Mouse (Mus musculus) forebrain, embryonic 15.5 days (tissue): ENCODE measurements at regions not wholly inside any gene's neighbourhood (a gene's known extent, or its start where the extent isn't known, plus 50 kb on each side); places are given as distances from the start of the nearest gene placed in this dataset.

Experiments
- ATAC-seq: fragments of 200-750 bp; cut with Nextera tagmentation; replicated peaks from 2 replicates; pipeline ENCODE4 v1.8.0; 2017; ENCODE audit warnings: mild to moderate bottlenecking, moderate TSS enrichment, moderate library complexity
- H3K27ac ChIP-seq: fragments of 300-500 bp; sonication (generic); replicated peaks from 2 replicates; pipeline ENCODE4 v1.5.1; 2015; ENCODE audit warnings: mild to moderate bottlenecking, inconsistent platforms
- H3K27me3 ChIP-seq: fragments of 300-500 bp; sonication (generic); 2 replicates; pipeline ENCODE4 v1.6.1; 2015; ENCODE audit warnings: inconsistent platforms
- H3K36me3 ChIP-seq: fragments of 300-500 bp; sonication (generic); 2 replicates; pipeline ENCODE4 v1.6.1; 2015; ENCODE audit warnings: mild to moderate bottlenecking, inconsistent platforms
- H3K4me1 ChIP-seq: fragments of 300-500 bp; sonication (generic); 2 replicates; pipeline ENCODE4 v1.6.1; 2015; ENCODE audit warnings: inconsistent platforms
- H3K4me2 ChIP-seq: fragments of 300-500 bp; sonication (generic); replicated peaks from 2 replicates; pipeline ENCODE4 v1.6.1; 2015; ENCODE audit warnings: mild to moderate bottlenecking, inconsistent platforms
- H3K4me3 ChIP-seq: fragments of 300-500 bp; sonication (generic); 2 replicates; pipeline ENCODE4 v1.5.1; 2015; ENCODE audit warnings: mild to moderate bottlenecking, inconsistent platforms
- H3K9ac ChIP-seq: fragments of 300-500 bp; sonication (generic); replicated peaks from 2 replicates; pipeline ENCODE4 v1.6.1; 2015; ENCODE audit warnings: mild to moderate bottlenecking, inconsistent platforms
- H3K9me3 ChIP-seq: fragments of 300-500 bp; sonication (generic); 2 replicates; pipeline ENCODE4 v1.6.1; 2016; ENCODE audit warnings: inconsistent platforms
- WGBS: fragments of 180-500 bp; shearing (Covaris S2); methylation state at CpG from one replicate; pipeline ENCODE4 v1.1.7; 2015; ENCODE audit warnings: mixed read lengths; 5-methylcytosine and 5-hydroxymethylcytosine counted together

DNA sequence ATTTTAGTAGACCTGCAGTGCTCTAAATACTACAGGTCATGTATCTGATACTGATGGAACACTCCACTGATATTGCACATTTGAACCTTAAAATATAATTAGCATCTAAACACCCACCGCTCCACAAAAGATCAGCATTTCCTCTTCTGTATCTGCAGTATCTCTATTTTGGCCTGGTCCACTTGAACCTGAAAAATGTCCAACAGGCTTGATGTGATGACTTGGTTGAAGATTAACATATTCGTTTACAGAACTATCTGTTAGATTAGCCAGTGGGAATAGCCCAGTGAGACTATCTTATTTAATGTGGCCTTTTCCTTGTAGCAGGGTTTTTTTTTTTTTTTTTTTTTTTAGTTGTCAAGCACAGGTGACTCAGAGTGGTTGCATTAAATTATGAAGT is 434.4 kb upstream of the Adamts16 start:
- H3K4me1 ChIP-seq: no peaks in the 10 kb centered on the region
- H3K4me3 ChIP-seq: no peak overlapping the region
- no peak for ATAC-seq
- H3K27me3 ChIP-seq: no peaks in the 10 kb centered on the region
- H3K9me3 ChIP-seq: no peaks in the 10 kb centered on the region
- H3K4me2 ChIP-seq: no peak overlapping the region
- WGBS: 90% methylated on average over 2 of the region's 2 CpGs
- H3K9ac ChIP-seq: no peak overlapping the region
- H3K36me3 ChIP-seq: no peaks in the 10 kb centered on the region
- no peak overlapping the region for H3K27ac ChIP-seq

DNA sequence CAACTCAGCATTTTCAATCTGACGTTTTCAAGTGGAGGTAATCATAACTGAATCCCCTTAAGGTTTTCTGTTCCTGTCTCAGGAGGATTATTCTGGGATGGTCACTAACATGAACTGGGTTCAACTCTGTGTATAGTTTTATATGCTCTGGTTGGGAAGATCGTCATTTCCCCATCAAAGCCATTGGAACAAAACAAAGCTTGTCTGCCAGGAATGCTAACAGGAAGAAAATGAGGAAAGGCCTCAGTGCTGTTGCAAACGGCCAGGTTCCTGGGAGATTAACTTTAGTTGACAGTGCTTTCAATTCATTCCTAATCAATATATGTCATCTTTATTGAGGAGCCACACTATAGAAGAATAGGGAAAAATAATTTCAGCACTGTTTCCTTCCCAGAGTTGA is 432.5 kb upstream of the Adamts16 start:
- H3K4me1 ChIP-seq: no peaks in the 10 kb centered on the region
- H3K4me2 ChIP-seq: no peak overlapping the region
- H3K9ac ChIP-seq: no peak overlapping the region
- H3K4me3 ChIP-seq: no peak overlapping the region
- no peak for ATAC-seq
- no peak overlapping the region for H3K27ac ChIP-seq
- H3K27me3 ChIP-seq: no peaks in the 10 kb centered on the region
- H3K9me3 ChIP-seq: no peaks in the 10 kb centered on the region
- no peaks in the 10 kb centered on the region for H3K36me3 ChIP-seq
- WGBS: 62% methylated on average over 3 of the region's 3 CpGs

DNA sequence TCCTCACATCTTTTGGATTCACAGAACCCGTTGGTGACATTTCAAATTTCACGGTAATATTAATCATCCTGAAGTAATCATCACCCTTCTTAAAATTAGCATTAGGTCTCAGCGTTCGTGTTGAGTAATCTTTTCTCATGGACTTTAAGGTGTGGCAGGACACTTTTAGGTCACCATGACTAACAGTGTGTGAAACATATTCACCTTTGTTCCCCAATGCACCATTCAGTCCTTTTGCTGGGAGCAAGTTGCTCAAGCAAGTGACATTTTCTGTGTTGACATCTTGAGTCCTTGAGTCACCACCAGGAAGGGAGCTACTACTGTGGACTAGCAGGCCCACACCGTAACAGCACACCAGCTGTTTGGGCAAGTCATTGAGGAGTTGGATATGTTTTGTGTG is 431.9 kb upstream of the Adamts16 start:
- WGBS: 91% methylated on average over 5 of the region's 5 CpGs
- ATAC-seq: no peak
- Histone ChIP-seq H3K4me3 (no peak overlapping the region), H3K9me3 (no peaks in the 10 kb centered on the region), H3K4me2 (no peak overlapping the region), H3K4me1 (no peaks in the 10 kb centered on the region), H3K36me3 (no peaks in the 10 kb centered on the region), H3K27ac (no peak overlapping the region), H3K9ac (no peak overlapping the region), H3K27me3 (no peaks in the 10 kb centered on the region)

DNA sequence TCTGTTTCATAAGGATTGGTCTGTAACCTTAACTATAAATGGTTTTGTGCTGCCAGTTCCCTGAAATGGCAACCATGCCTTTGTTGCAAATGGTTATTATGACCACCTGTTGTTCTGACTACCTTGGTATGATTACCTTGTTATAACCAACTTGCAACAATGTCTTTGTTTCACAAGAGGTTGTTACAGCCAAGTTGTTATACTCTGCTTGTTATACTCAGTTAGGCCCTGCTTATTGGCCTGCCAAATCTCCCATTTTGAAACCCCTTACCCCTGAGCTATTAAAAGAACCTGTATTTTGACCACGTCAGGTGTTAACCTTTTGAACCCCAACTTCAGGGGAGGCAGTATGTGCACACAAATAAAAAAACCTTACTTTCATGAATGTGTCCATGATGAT is 431.5 kb upstream of the Adamts16 start:
- Histone ChIP-seq H3K4me2 (no peak overlapping the region), H3K4me3 (no peak overlapping the region), H3K27ac (no peak overlapping the region), H3K36me3 (no peaks in the 10 kb centered on the region), H3K4me1 (no peaks in the 10 kb centered on the region), H3K27me3 (no peaks in the 10 kb centered on the region), H3K9ac (no peak overlapping the region), H3K9me3 (no peaks in the 10 kb centered on the region)
- ATAC-seq: no peak
- 83% methylated on average over 1 of the region's 1 CpGs for WGBS

GRCm38 (mm10) chr13:71272431-71272830 is 430.8 kb upstream of the Adamts16 start:
- no peak overlapping the region for H3K4me3 ChIP-seq
- H3K9ac ChIP-seq: no peak overlapping the region
- H3K4me2 ChIP-seq: no peak overlapping the region
- no peaks in the 10 kb centered on the region for H3K36me3 ChIP-seq
- ATAC-seq: no peak
- no peak overlapping the region for H3K27ac ChIP-seq
- WGBS: 86% methylated on average over 5 of the region's 5 CpGs
- H3K9me3 ChIP-seq: no peaks in the 10 kb centered on the region
- H3K4me1 ChIP-seq: 0 out of 2 replicates have a peak, but pooled peaks cover 1% of the 10 kb centered on the region
- H3K27me3 ChIP-seq: no peaks in the 10 kb centered on the region

- Histone ChIP-seq H3K4me1 (0 out of 2 replicates have a peak, but pooled peaks cover 3% of the 10 kb centered on the region), H3K36me3 (no peaks in the 10 kb centered on the region), H3K4me3 (no peak overlapping the region), H3K27me3 (no peaks in the 10 kb centered on the region), H3K9me3 (no peaks in the 10 kb centered on the region), H3K27ac (no peak overlapping the region), H3K4me2 (no peak overlapping the region), H3K9ac (no peak overlapping the region)
- 77% methylated on average over 6 of the region's 6 CpGs for WGBS
- ATAC-seq: no peak
Measured at GRCm38 (mm10) chr13:71271727-71272418, 430.3 kb upstream of the Adamts16 start.

DNA sequence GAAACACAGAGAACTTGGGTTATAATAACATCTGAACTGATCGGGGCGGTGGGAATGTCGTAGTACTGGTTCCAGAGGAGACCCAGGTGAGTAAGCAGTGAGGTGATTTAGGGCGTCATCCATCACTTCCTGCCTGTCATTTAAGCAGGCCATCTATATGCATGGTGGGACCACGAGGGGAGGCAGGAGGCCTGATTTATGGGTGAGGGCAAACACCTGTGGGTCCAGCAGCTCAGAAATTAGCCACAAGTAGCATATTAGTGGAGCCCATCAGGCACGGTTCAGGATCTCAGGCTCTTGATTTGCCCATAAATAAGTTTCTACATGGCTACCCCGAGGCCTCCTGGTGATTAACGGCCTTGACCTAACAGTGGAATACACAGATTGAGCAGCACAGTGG is 428.8 kb upstream of the Adamts16 start:
- no peak overlapping the region for H3K4me2 ChIP-seq
- no peak for ATAC-seq
- 90% methylated on average over 8 of the region's 8 CpGs for WGBS

GRCm38 (mm10) chr13:71269496-71269895 is 427.9 kb upstream of the Adamts16 start:
- no peak overlapping the region for H3K4me2 ChIP-seq
- no peaks in the 10 kb centered on the region for H3K27me3 ChIP-seq
- H3K9ac ChIP-seq: no peak overlapping the region
- 87% methylated on average over 2 of the region's 2 CpGs for WGBS
- no peak overlapping the region for H3K27ac ChIP-seq
- 0 out of 2 replicates have a peak, but pooled peaks cover 3% of the 10 kb centered on the region for H3K4me1 ChIP-seq
- no peak for ATAC-seq
- no peak overlapping the region for H3K4me3 ChIP-seq
- no peaks in the 10 kb centered on the region for H3K36me3 ChIP-seq
- no peaks in the 10 kb centered on the region for H3K9me3 ChIP-seq

More for the DNA sequence above, 428.8 kb upstream of the Adamts16 start:
- Histone ChIP-seq H3K36me3 (no peaks in the 10 kb centered on the region), H3K9me3 (no peaks in the 10 kb centered on the region), H3K4me1 (0 out of 2 replicates have a peak, but pooled peaks cover 3% of the 10 kb centered on the region), H3K27ac (no peak overlapping the region), H3K4me3 (no peak overlapping the region), H3K9ac (no peak overlapping the region), H3K27me3 (no peaks in the 10 kb centered on the region)

GRCm38 (mm10) chr13:71263315-71263878 is 421.8 kb upstream of the Adamts16 start:
- Histone ChIP-seq H3K4me3 (no peak overlapping the region), H3K36me3 (no peaks in the 10 kb centered on the region), H3K9ac (no peak overlapping the region), H3K4me1 (peaks cover 12% of the 10 kb centered on the region), H3K9me3 (no peaks in the 10 kb centered on the region), H3K27ac (no peak overlapping the region), H3K4me2 (0 out of 2 replicates have a peak overlapping the region, but pooled peaks have one; percentile 17), H3K27me3 (no peaks in the 10 kb centered on the region)
- ATAC-seq: peak; percentile 75
- WGBS: 58% methylated on average over 16 of the region's 16 CpGs

DNA sequence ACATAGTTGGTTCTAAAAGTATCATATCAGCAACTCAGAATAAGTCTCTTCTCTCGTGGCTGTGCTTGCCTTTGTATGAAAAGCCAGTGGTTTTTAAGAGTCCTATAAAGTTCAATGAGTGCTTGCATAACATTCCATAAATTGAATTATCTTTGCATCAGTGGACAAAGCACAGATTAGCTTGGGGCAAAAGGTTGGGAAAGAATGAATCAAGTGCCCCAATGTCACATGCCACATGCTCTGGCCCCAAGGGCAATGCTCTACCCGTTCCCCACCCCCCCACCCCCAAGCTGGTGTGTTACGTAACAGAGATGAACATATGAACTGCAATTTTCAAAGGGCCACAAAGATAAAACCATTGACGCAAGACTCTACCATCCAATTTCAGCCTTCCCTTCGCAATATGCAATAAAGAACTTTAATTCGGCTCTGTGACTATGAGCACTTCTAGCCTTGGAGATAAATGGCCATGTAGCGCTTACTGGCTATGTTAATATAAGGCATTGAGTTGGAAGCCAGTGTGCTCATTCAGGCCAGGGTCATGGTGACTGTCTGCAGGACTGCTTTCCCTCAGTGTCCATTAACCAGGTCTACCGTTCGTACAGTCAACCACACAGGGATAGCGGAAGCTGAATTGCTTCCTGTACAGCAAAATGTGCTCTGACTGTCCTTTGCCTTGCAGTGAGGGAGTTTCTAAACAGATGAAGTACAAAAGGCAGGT is 421.1 kb upstream of the Adamts16 start:
- no peak for ATAC-seq
- Histone ChIP-seq H3K27ac (no peak overlapping the region), H3K9me3 (no peaks in the 10 kb centered on the region), H3K4me3 (no peak overlapping the region), H3K9ac (no peak overlapping the region), H3K4me2 (no peak overlapping the region), H3K4me1 (peaks cover 12% of the 10 kb centered on the region), H3K36me3 (no peaks in the 10 kb centered on the region), H3K27me3 (no peaks in the 10 kb centered on the region)
- WGBS: 76% methylated on average over 10 of the region's 10 CpGs

GRCm38 (mm10) chr13:71254016-71254415 is 412.4 kb upstream of the Adamts16 start:
- WGBS: 91% methylated on average over 2 of the region's 2 CpGs
- no peak overlapping the region for H3K9ac ChIP-seq
- ATAC-seq: no peak
- no peak overlapping the region for H3K4me2 ChIP-seq
- no peak overlapping the region for H3K4me3 ChIP-seq
- H3K27me3 ChIP-seq: no peaks in the 10 kb centered on the region
- no peak overlapping the region for H3K27ac ChIP-seq
- H3K36me3 ChIP-seq: no peaks in the 10 kb centered on the region
- no peaks in the 10 kb centered on the region for H3K4me1 ChIP-seq
- no peaks in the 10 kb centered on the region for H3K9me3 ChIP-seq

DNA sequence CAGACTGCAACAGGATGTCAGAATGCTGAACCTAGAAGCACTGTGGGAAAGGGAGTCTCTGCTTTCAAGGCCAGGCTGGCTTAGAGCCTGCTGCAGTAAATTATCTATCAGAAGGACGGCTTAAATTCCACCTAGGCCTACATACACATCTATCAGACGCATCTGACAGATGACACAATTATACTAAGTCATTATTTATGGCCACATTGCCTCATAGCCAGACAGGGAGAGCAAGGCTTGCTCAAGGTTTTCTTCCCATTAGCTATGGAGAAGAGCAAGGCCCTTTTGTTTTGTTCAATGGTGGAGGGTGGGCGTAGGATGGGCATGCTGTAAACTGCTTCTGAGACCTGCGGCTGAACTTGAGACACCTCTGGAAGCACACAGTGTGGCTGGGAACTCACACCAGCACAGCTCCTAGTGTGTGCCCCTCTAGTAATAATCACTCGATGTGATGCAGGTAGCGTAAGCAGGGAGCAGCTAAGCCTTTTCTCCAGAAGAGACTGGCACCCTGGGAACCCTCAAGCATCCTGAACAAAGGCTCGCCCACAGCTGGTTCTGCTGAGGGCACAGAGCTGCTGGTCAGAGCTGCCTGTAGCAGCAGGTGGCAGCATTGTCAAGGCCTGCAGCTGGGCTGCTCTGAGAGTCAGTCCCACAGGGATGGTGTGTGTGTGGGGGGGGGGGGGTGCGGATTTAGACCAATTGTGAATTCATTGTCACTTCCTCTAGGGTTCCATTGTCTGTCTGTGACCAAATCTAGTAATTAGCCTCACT is 406.8 kb upstream of the Adamts16 start:
- no peak overlapping the region for H3K9ac ChIP-seq
- H3K4me3 ChIP-seq: no peak overlapping the region
- no peaks in the 10 kb centered on the region for H3K4me1 ChIP-seq
- H3K4me2 ChIP-seq: no peak overlapping the region
- no peaks in the 10 kb centered on the region for H3K36me3 ChIP-seq
- H3K9me3 ChIP-seq: no peaks in the 10 kb centered on the region
- WGBS: 39% methylated on average over 7 of the region's 8 CpGs
- H3K27me3 ChIP-seq: no peaks in the 10 kb centered on the region
- no peak overlapping the region for H3K27ac ChIP-seq
- ATAC-seq: peak; percentile 79; the same call in 1 of the 2 replicates
